Mouse (Mus musculus) midbrain, embryonic 10.5 days (tissue): ENCODE measurements around the gene Car3. TPM values are rescaled to one million over a fixed set of nuclear protein-coding genes. Genes with fewer than 3 reads are reported as not detected.

Source experiments
- DNase-seq: peaks from one replicate; pipeline ENCODE4 v3.0.0-alpha.2; 2017; ENCODE audit warnings: low spot score
- H3K27ac ChIP-seq: fragments of 300-500 bp; sonication (generic); replicated peaks from 2 replicates; pipeline ENCODE4 v1.5.1; 2016; ENCODE audit warnings: mild to moderate bottlenecking
- H3K27me3 ChIP-seq: fragments of 300-500 bp; sonication (generic); 2 replicates; pipeline ENCODE4 v1.6.1; 2016; ENCODE audit warnings: low read depth, mild to moderate bottlenecking; ENCODE audit not compliant: poor library complexity, severe bottlenecking
- H3K36me3 ChIP-seq: fragments of 300-500 bp; sonication (generic); 2 replicates; pipeline ENCODE4 v1.6.1; 2016; ENCODE audit warnings: mild to moderate bottlenecking, moderate library complexity
- H3K4me1 ChIP-seq: fragments of 300-500 bp; sonication (generic); 2 replicates; pipeline ENCODE4 v1.6.1; 2016
- H3K4me3 ChIP-seq: fragments of 300-500 bp; sonication (generic); 2 replicates; pipeline ENCODE4 v1.5.1; 2016; ENCODE audit warnings: mild to moderate bottlenecking, moderate library complexity
- H3K9me3 ChIP-seq: fragments of 300-500 bp; sonication (generic); replicated peaks from 2 replicates; pipeline ENCODE4 v1.6.1; 2016; ENCODE audit warnings: mild to moderate bottlenecking
- WGBS: fragments of 180-500 bp; shearing (Covaris S2); methylation state at CpG from one replicate; pipeline ENCODE4 v1.1.7; 2016; 5-methylcytosine and 5-hydroxymethylcytosine counted together
- polyA plus RNA-seq: library from polyadenylated mRNA; unstranded; fragments of >200 nt; fragmentation: Nextera tagmentation; extraction: Ambion mirVana; gene quantifications from 2 replicates; pipeline ENCODE4 v1.2.1, GENCODE M21; 2016

The Car3 gene
- polyA plus RNA-seq, 1 experiment from 2014 or later = 6.1 TPM

GRCm38 (mm10) chr3:14893700-14894099 is 30.4 kb downstream of the Car3 start:
- H3K27me3 ChIP-seq = no peaks in the 10 kb centered on the region; the same call in 1 of the 2 replicates

GRCm38 (mm10) chr3:14895333-14895732 is 32.0 kb downstream of the Car3 start:
- DNase-seq = no peak
- Histone ChIP-seq H3K27me3 (no peaks in the 10 kb centered on the region), H3K36me3 (no peaks in the 10 kb centered on the region), H3K4me3 (no peak overlapping the region), H3K9me3 (no peaks in the 10 kb centered on the region), H3K27ac (no peak overlapping the region), H3K4me1 (peaks cover 35% of the 10 kb centered on the region)
- WGBS = 97% methylated on average over 3 of the region's 3 CpGs

More at GRCm38 (mm10) chr3:14893700-14894099, 30.4 kb downstream of the Car3 start:
- Histone ChIP-seq H3K27ac (no peak overlapping the region), H3K9me3 (no peaks in the 10 kb centered on the region), H3K4me3 (no peak overlapping the region), H3K36me3 (no peaks in the 10 kb centered on the region), H3K4me1 (peaks cover 28% of the 10 kb centered on the region)
- 85% methylated on average over 5 of the region's 5 CpGs for WGBS
- no peak for DNase-seq

- H3K4me3 ChIP-seq = no peak overlapping the region
- 58% methylated on average over 6 of the region's 6 CpGs for WGBS
- no peak overlapping the region for H3K27ac ChIP-seq
Observed at GRCm38 (mm10) chr3:14897770-14898169, 34.5 kb downstream of the Car3 start.

GRCm38 (mm10) chr3:14903380-14903779 is 40.1 kb downstream of the Car3 start:
- Histone ChIP-seq H3K27ac (no peak overlapping the region), H3K9me3 (no peaks in the 10 kb centered on the region), H3K36me3 (peaks cover 5% of the 10 kb centered on the region; the same call in 1 of the 2 replicates), H3K4me3 (no peak overlapping the region), H3K27me3 (no peaks in the 10 kb centered on the region), H3K4me1 (peaks cover 23% of the 10 kb centered on the region)
- 97% methylated on average over 3 of the region's 3 CpGs for WGBS
- no peak for DNase-seq

More at GRCm38 (mm10) chr3:14897770-14898169, 34.5 kb downstream of the Car3 start:
- Histone ChIP-seq H3K4me1 (peaks cover 35% of the 10 kb centered on the region), H3K36me3 (no peaks in the 10 kb centered on the region), H3K9me3 (no peaks in the 10 kb centered on the region), H3K27me3 (no peaks in the 10 kb centered on the region)
- DNase-seq = no peak

- Histone ChIP-seq H3K27ac (no peak overlapping the region), H3K9me3 (no peaks in the 10 kb centered on the region), H3K4me3 (no peak overlapping the region), H3K27me3 (no peaks in the 10 kb centered on the region), H3K4me1 (peaks cover 15% of the 10 kb centered on the region), H3K36me3 (peaks cover 5% of the 10 kb centered on the region; the same call in 1 of the 2 replicates)
- whole genome bisulfite sequencing = 89% methylated on average over 3 of the region's 3 CpGs
- DNase-seq = no peak
Observed at GRCm38 (mm10) chr3:14904165-14904564, 40.9 kb downstream of the Car3 start.

- DNase-seq = no peak
- no peak overlapping the region for H3K27ac ChIP-seq
- no peaks in the 10 kb centered on the region for H3K27me3 ChIP-seq
- no peak overlapping the region for H3K4me3 ChIP-seq
- 27% methylated on average over 1 of the region's 1 CpGs for WGBS
- no peaks in the 10 kb centered on the region for H3K4me1 ChIP-seq
- peaks cover 5% of the 10 kb centered on the region; the same call in 1 of the 2 replicates for H3K36me3 ChIP-seq
- H3K9me3 ChIP-seq = no peaks in the 10 kb centered on the region
Observed at GRCm38 (mm10) chr3:14907271-14907670, 44.0 kb downstream of the Car3 start.

- H3K36me3 ChIP-seq = no peaks in the 10 kb centered on the region
- no peaks in the 10 kb centered on the region for H3K4me1 ChIP-seq
- 92% methylated on average over 4 of the region's 4 CpGs for WGBS
- no peak overlapping the region for H3K4me3 ChIP-seq
- H3K27ac ChIP-seq = no peak overlapping the region
- no peaks in the 10 kb centered on the region for H3K27me3 ChIP-seq
- no peaks in the 10 kb centered on the region for H3K9me3 ChIP-seq
- DNase-seq = no peak
Observed at GRCm38 (mm10) chr3:14911992-14912582, 48.8 kb downstream of the Car3 start.

GRCm38 (mm10) chr3:14913774-14914173 is 50.5 kb downstream of the Car3 start:
- Histone ChIP-seq H3K4me1 (no peaks in the 10 kb centered on the region), H3K9me3 (no peaks in the 10 kb centered on the region), H3K4me3 (no peak overlapping the region), H3K36me3 (no peaks in the 10 kb centered on the region), H3K27ac (no peak overlapping the region), H3K27me3 (no peaks in the 10 kb centered on the region)
- DNase-seq = no peak
- WGBS = 93% methylated on average over 4 of the region's 4 CpGs

- Histone ChIP-seq H3K36me3 (no peaks in the 10 kb centered on the region), H3K4me1 (no peaks in the 10 kb centered on the region), H3K27ac (no peak overlapping the region), H3K9me3 (no peaks in the 10 kb centered on the region), H3K4me3 (no peak overlapping the region), H3K27me3 (no peaks in the 10 kb centered on the region)
- WGBS = 88% methylated on average over 2 of the region's 2 CpGs
- no peak for DNase-seq
Observed at GRCm38 (mm10) chr3:14915355-14915754, 52.0 kb downstream of the Car3 start.

GRCm38 (mm10) chr3:14917261-14917660 is 53.9 kb downstream of the Car3 start:
- Histone ChIP-seq H3K36me3 (no peaks in the 10 kb centered on the region), H3K4me1 (no peaks in the 10 kb centered on the region), H3K27me3 (no peaks in the 10 kb centered on the region), H3K27ac (no peak overlapping the region), H3K4me3 (no peak overlapping the region), H3K9me3 (no peaks in the 10 kb centered on the region)
- no peak for DNase-seq
- WGBS = 65% methylated on average over 2 of the region's 2 CpGs

Other genes with a start within 250 kb of the Car3 start
- 3.8 and 4.9 TPM in 2 replicates for gene Car13, start 221.8 kb upstream of the Car3 start, polyA plus RNA-seq
- 0.15 TPM in 1 of 2 replicates, not detected in the other for gene Car1, start 55.1 kb upstream of the Car3 start, polyA plus RNA-seq
- 86.4 and 89.7 TPM in 2 replicates for gene Car2, start 22.8 kb downstream of the Car3 start, polyA plus RNA-seq